Mouse (Mus musculus): ENCODE measurements at regions not wholly inside any gene's neighbourhood (a gene's known extent, or its start where the extent isn't known, plus 50 kb on each side); places are given as distances from the start of the nearest gene placed in this dataset.

GRCm38 (mm10) chr11:84712731-84713130 lies 106.6 kb downstream of the Mrm1 start:
- H3K4me3 ChIP-seq (ENCODE audit: low read depth, low read length): no peak overlapping the region
- H3K9me3 ChIP-seq (ENCODE audit: control insufficient read depth, low read length): no peaks in the 10 kb centered on the region
- 96% methylated on average over 6 of the region's 6 CpGs for WGBS
- no peak for ATAC-seq (replicated peaks; ENCODE audit: low FRiP score)
- H3K9ac ChIP-seq (ENCODE audit: low read length): no peak overlapping the region
- no peak overlapping the region for H3K4me2 ChIP-seq (ENCODE audit: low read depth, low read length, severe bottlenecking)
- H3K27me3 ChIP-seq (ENCODE audit: control insufficient read depth, insufficient read depth, low read length): no peaks in the 10 kb centered on the region; the same call in none of the 2 replicates
- DNase-seq (ENCODE audit: low spot score): no peak
- H3K27ac ChIP-seq (ENCODE audit: low read depth, low read length): no peak overlapping the region
- no peaks in the 10 kb centered on the region for H3K36me3 ChIP-seq (ENCODE audit: control insufficient read depth, insufficient read depth, low read length)
- H3K4me1 ChIP-seq (replicated peaks; ENCODE audit: control insufficient read depth, insufficient read depth, low read length): peaks cover 8% of the 10 kb centered on the region

DNA sequence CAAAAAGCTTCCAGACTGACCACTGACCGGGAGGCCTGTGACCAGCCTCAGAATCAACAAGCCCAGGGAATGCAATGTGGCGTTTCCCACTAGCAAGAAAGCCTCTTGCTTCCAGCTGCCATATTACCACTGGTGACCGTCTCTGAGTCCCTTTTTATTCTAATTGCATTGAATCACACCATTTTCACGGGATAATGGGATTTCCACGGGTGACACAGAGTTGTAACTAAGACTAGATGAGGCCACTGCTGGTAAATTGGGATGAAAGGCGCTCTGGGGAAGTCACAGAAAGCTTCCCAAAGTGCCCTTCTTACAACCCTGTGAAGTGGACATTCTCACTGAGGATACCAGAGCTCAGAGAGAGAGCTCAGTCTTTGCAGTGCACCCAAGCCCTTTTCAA lies 107.4 kb downstream of the Mrm1 start:
- 52% methylated on average over 6 of the region's 6 CpGs for WGBS
- Histone ChIP-seq H3K27me3 (ENCODE audit: control insufficient read depth, insufficient read depth, low read length) (no peaks in the 10 kb centered on the region; the same call in none of the 2 replicates), H3K4me1 (replicated peaks; ENCODE audit: control insufficient read depth, insufficient read depth, low read length) (peaks cover 16% of the 10 kb centered on the region), H3K36me3 (ENCODE audit: control insufficient read depth, insufficient read depth, low read length) (no peaks in the 10 kb centered on the region), H3K4me2 (ENCODE audit: low read depth, low read length, severe bottlenecking) (no peak overlapping the region), H3K9ac (ENCODE audit: low read length) (no peak overlapping the region), H3K4me3 (ENCODE audit: low read depth, low read length) (no peak overlapping the region), H3K9me3 (ENCODE audit: control insufficient read depth, low read length) (no peaks in the 10 kb centered on the region), H3K27ac (ENCODE audit: low read depth, low read length) (no peak overlapping the region)
- ATAC-seq (replicated peaks; ENCODE audit: low FRiP score) (no peak), DNase-seq (ENCODE audit: low spot score) (no peak)

DNA sequence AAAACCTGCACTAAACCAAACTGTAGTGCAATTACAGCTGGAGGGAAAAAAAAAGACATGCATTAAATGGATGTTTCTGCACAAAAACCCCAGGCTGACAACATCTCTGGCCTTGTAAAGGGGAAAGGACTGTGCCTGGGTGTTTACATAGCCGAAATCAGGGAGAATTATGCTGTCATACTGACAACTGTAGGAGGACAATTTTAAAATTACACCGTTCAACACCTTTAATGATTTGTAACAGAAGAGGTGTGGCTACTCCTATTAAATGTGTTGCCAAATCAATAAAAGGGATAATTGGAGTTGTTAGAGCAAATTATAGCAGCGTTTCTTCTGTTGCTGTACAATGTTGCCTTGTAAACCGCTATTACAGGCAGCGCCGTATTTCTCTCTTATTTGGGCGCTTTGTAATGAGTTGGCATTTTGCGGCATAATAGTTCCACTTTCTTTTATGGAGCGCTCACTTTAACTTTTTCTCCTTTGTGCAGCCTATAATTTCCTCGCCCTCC lies 111.0 kb downstream of the Mrm1 start:
- H3K4me2 ChIP-seq (ENCODE audit: low read depth, low read length, severe bottlenecking): no peak overlapping the region
- H3K27me3 ChIP-seq (ENCODE audit: control insufficient read depth, insufficient read depth, low read length): peaks cover 3% of the 10 kb centered on the region
- DNase-seq (ENCODE audit: low spot score): no peak
- H3K27ac ChIP-seq (ENCODE audit: low read depth, low read length): peak overlapping the region; percentile 8; the same call in 1 of the 2 replicates
- WGBS: 55% methylated on average over 10 of the region's 10 CpGs
- no peak for ATAC-seq (replicated peaks; ENCODE audit: low FRiP score)
- no peak overlapping the region for H3K4me3 ChIP-seq (ENCODE audit: low read depth, low read length)
- H3K4me1 ChIP-seq (replicated peaks; ENCODE audit: control insufficient read depth, insufficient read depth, low read length): peaks cover 21% of the 10 kb centered on the region
- no peak overlapping the region; the same call in 1 of the 2 replicates for H3K9ac ChIP-seq (ENCODE audit: low read length)
- H3K36me3 ChIP-seq (ENCODE audit: control insufficient read depth, insufficient read depth, low read length): no peaks in the 10 kb centered on the region
- no peaks in the 10 kb centered on the region for H3K9me3 ChIP-seq (ENCODE audit: control insufficient read depth, low read length)

GRCm38 (mm10) chr11:84707772-84708171 lies 111.5 kb downstream of the Mrm1 start:
- 3% methylated on average over 10 of the region's 10 CpGs for WGBS
- no peak for ATAC-seq (replicated peaks; ENCODE audit: low FRiP score)
- Histone ChIP-seq H3K4me3 (ENCODE audit: low read depth, low read length) (no peak overlapping the region), H3K9me3 (ENCODE audit: control insufficient read depth, low read length) (no peaks in the 10 kb centered on the region), H3K4me2 (ENCODE audit: low read depth, low read length, severe bottlenecking) (peak overlapping the region; percentile 21; the same call in 1 of the 2 replicates), H3K27ac (ENCODE audit: low read depth, low read length) (peak overlapping the region; percentile 8; the same call in 1 of the 2 replicates), H3K27me3 (ENCODE audit: control insufficient read depth, insufficient read depth, low read length) (peaks cover 3% of the 10 kb centered on the region), H3K9ac (ENCODE audit: low read length) (no peak overlapping the region; the same call in 1 of the 2 replicates), H3K36me3 (ENCODE audit: control insufficient read depth, insufficient read depth, low read length) (no peaks in the 10 kb centered on the region), H3K4me1 (replicated peaks; ENCODE audit: control insufficient read depth, insufficient read depth, low read length) (peaks cover 21% of the 10 kb centered on the region)
- DNase-seq (ENCODE audit: low spot score): peak; percentile 71

DNA sequence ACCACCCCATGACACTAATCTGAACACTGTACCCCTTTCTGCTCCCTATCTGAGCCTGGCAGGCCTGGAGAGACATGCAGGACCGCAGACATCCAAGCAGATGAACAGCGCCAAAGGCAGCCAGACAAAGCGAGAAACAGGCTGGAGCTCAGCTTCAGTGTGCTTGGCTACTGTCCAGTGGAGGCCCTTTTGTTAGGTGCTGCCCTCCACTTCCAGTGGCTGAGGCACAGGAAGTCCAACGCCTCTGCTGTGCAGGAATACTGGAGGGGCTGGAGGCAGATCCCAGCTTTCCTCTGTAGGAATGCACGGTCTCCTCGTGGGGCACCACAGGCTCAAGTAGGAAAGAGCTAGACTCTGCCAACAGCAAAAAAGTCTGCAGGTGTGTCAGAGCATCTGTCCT lies 112.6 kb downstream of the Mrm1 start:
- Histone ChIP-seq H3K9ac (ENCODE audit: low read length) (no peak overlapping the region), H3K4me1 (replicated peaks; ENCODE audit: control insufficient read depth, insufficient read depth, low read length) (peaks cover 25% of the 10 kb centered on the region), H3K9me3 (ENCODE audit: control insufficient read depth, low read length) (no peaks in the 10 kb centered on the region), H3K27me3 (ENCODE audit: control insufficient read depth, insufficient read depth, low read length) (peaks cover 8% of the 10 kb centered on the region), H3K36me3 (ENCODE audit: control insufficient read depth, insufficient read depth, low read length) (no peaks in the 10 kb centered on the region), H3K4me2 (ENCODE audit: low read depth, low read length, severe bottlenecking) (no peak overlapping the region), H3K27ac (ENCODE audit: low read depth, low read length) (no peak overlapping the region), H3K4me3 (ENCODE audit: low read depth, low read length) (no peak overlapping the region)
- WGBS: 38% methylated on average over 6 of the region's 6 CpGs
- DNase-seq (ENCODE audit: low spot score) (no peak), ATAC-seq (replicated peaks; ENCODE audit: low FRiP score) (no peak)

DNA sequence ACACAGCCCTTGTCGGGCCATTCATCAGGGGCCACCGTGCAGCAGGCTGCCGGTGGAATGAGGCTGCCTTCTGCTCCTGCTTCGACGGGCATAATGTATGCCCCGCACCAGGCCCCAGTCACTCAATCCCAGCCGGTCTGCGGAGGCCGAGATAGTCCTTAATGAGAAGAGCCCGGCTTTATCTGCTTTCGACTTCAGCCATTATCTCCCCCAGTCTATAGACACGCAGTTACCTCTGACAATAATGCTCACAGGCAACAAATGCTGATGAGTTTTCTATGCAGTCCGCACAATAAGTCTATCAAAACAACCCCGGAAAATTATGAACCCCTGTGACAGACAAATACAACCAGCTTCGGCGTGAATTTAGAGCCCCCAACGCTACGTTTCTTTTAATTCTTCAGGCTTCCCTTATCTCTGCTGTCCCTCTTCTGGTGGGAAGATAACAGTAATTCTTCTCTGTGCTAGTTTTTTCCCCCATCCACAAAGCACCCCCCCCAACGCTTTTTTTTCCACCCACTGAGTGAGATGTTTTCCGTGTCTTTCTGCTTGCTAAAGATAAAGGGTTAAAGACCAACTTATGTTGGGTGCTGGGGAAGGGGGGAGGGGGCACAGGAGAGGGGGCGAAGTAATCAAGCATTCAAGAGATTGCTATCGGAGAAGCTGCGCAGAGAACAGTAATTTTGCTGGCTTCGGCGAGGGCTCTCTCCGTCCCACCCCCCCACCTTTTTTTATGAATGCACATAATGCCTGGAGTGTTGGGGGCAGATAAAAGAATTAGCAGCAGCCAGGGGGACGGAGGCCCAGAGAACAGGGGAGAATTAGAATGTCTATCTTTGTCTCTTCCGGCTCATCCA lies 117.8 kb downstream of the Mrm1 start:
- 4% methylated on average over 28 of the region's 28 CpGs for WGBS
- no peak overlapping the region for H3K4me3 ChIP-seq (ENCODE audit: low read depth, low read length)
- no peak overlapping the region for H3K27ac ChIP-seq (ENCODE audit: low read depth, low read length)
- H3K4me2 ChIP-seq (ENCODE audit: low read depth, low read length, severe bottlenecking): peak overlapping the region; percentile 38
- no peak for DNase-seq (ENCODE audit: low spot score)
- H3K9ac ChIP-seq (ENCODE audit: low read length): peak overlapping the region; percentile 30; the same call in 1 of the 2 replicates
- no peaks in the 10 kb centered on the region for H3K9me3 ChIP-seq (ENCODE audit: control insufficient read depth, low read length)
- H3K4me1 ChIP-seq (replicated peaks; ENCODE audit: control insufficient read depth, insufficient read depth, low read length): peaks cover 11% of the 10 kb centered on the region; the same call in 1 of the 2 replicates
- peaks cover 12% of the 10 kb centered on the region for H3K27me3 ChIP-seq (ENCODE audit: control insufficient read depth, insufficient read depth, low read length)
- no peak; the same call in 1 of the 2 replicates for ATAC-seq (replicated peaks; ENCODE audit: low FRiP score)
- H3K36me3 ChIP-seq (ENCODE audit: control insufficient read depth, insufficient read depth, low read length): no peaks in the 10 kb centered on the region

DNA sequence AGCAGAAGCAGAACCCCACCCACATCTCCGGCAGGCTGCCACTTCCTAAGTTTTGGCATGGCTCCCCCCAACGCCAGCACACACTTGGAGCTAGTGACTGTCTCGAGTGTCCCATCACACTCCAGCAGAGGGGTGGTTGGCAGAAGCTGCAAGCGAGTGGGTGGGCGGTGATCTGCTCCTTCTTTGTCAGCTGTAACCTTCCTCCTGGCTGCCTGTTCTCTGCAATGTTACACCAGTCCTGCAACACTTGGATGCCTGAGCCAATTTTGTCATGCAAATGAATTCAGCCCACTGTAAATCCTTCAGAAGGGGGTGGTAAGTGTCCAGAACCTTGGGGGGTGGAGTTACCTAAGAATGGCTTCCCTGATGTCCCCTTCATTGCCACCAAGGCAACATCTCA lies 121.8 kb downstream of the Mrm1 start:
- WGBS: 67% methylated on average over 5 of the region's 5 CpGs
- Histone ChIP-seq H3K4me2 (ENCODE audit: low read depth, low read length, severe bottlenecking) (no peak overlapping the region), H3K36me3 (ENCODE audit: control insufficient read depth, insufficient read depth, low read length) (no peaks in the 10 kb centered on the region), H3K9ac (ENCODE audit: low read length) (no peak overlapping the region), H3K27me3 (ENCODE audit: control insufficient read depth, insufficient read depth, low read length) (peaks cover 8% of the 10 kb centered on the region), H3K9me3 (ENCODE audit: control insufficient read depth, low read length) (no peaks in the 10 kb centered on the region), H3K4me1 (replicated peaks; ENCODE audit: control insufficient read depth, insufficient read depth, low read length) (peaks cover 12% of the 10 kb centered on the region; the same call in 1 of the 2 replicates), H3K4me3 (ENCODE audit: low read depth, low read length) (no peak overlapping the region), H3K27ac (ENCODE audit: low read depth, low read length) (no peak overlapping the region)
- DNase-seq (ENCODE audit: low spot score): no peak
- no peak for ATAC-seq (replicated peaks; ENCODE audit: low FRiP score)

DNA sequence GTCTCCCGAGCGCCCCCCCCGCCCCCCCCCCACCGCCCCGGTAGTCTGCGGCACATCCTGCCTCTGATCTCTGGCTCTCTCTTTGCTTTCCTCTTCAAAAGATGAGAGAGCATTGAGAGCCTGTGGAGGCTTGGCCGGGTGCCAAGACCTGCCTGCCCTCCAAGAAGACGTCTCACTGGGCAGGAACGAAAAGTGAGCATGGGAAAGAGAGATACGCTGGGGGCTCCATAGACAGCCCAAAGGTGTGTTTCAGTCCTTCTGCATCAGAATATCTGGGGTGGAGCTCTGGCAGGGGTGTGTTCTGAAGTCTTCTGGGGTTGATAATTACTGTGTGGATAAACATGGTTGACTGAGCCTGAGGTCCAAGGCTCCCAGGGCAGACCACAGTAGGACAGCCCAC lies 126.7 kb downstream of the Mrm1 start:
- no peaks in the 10 kb centered on the region; the same call in 1 of the 2 replicates for H3K27me3 ChIP-seq (ENCODE audit: control insufficient read depth, insufficient read depth, low read length)
- WGBS: 23% methylated on average over 10 of the region's 10 CpGs
- peaks cover 15% of the 10 kb centered on the region for H3K4me1 ChIP-seq (replicated peaks; ENCODE audit: control insufficient read depth, insufficient read depth, low read length)
- H3K9me3 ChIP-seq (ENCODE audit: control insufficient read depth, low read length): no peaks in the 10 kb centered on the region
- H3K9ac ChIP-seq (ENCODE audit: low read length): no peak overlapping the region
- no peak overlapping the region for H3K27ac ChIP-seq (ENCODE audit: low read depth, low read length)
- no peak overlapping the region for H3K4me2 ChIP-seq (ENCODE audit: low read depth, low read length, severe bottlenecking)
- no peak overlapping the region for H3K4me3 ChIP-seq (ENCODE audit: low read depth, low read length)
- H3K36me3 ChIP-seq (ENCODE audit: control insufficient read depth, insufficient read depth, low read length): no peaks in the 10 kb centered on the region
- DNase-seq (ENCODE audit: low spot score): peak; percentile 68
- ATAC-seq (replicated peaks; ENCODE audit: low FRiP score): no peak

Measured in forebrain, embryonic 11.5 days (tissue).